Mouse (Mus musculus) bone marrow macrophage, adult 2 months (primary cell): ENCODE results near the gene Bst1. TPM values are rescaled to one million over a fixed set of nuclear protein-coding genes. Genes with fewer than 3 reads are reported as not detected.

Experiments used
- H3K27ac ChIP-seq: 2 replicates; pipeline ENCODE4 v1.5.1; 2012; ENCODE audit warnings: low read depth, low read length; ENCODE audit not compliant: insufficient read depth
- H3K4me1 ChIP-seq: 2 replicates; pipeline ENCODE4 v1.6.1; 2012; ENCODE audit warnings: low read length; ENCODE audit not compliant: control insufficient read depth, insufficient read depth
- H3K4me3 ChIP-seq: 2 replicates; pipeline ENCODE4 v1.5.1; 2012; ENCODE audit warnings: mild to moderate bottlenecking, low read length, moderate library complexity; ENCODE audit not compliant: insufficient read depth
- CTCF ChIP-seq: IDR thresholded peaks from 2 replicates; pipeline ENCODE4 v1.5.1; 2012; ENCODE audit warnings: low read depth, mild to moderate bottlenecking, low read length, moderate library complexity
- POLR2A ChIP-seq: IDR thresholded peaks from 2 replicates; pipeline ENCODE4 v1.6.1; 2012; ENCODE audit warnings: mild to moderate bottlenecking, low read depth, low read length, borderline replicate concordance
- polyA plus RNA-seq: library from polyadenylated mRNA; stranded (reverse); fragments of >200 nt; gene quantifications from 2 replicates; pipeline ENCODE4 v1.2.4, GENCODE M21; 2012; ENCODE audit not compliant: missing spikeins, insufficient read depth, insufficient read length

Gene Bst1
- polyA plus RNA-seq, 1 experiment, result 33.5 TPM

- no peak for TF ChIP-seq CTCF
- TF ChIP-seq POLR2A, result no peak
- Histone ChIP-seq H3K4me3 (no peak overlapping the region), H3K4me1 (no peaks in the 10 kb centered on the region), H3K27ac (no peak overlapping the region)
These were observed 8.7 kb downstream of the Bst1 start for GRCm38 (mm10) chr5:43827366-43827765.

- Histone ChIP-seq H3K27ac (no peak overlapping the region), H3K4me1 (peaks cover 2% of the 10 kb centered on the region), H3K4me3 (no peak overlapping the region)
- TF ChIP-seq CTCF (no peak), POLR2A (no peak)
These were observed 17.9 kb downstream of the Bst1 start for GRCm38 (mm10) chr5:43836590-43836989.

GRCm38 (mm10) chr5:43837372-43837771 is 18.7 kb downstream of the Bst1 start:
- Histone ChIP-seq H3K4me1 (peaks cover 7% of the 10 kb centered on the region), H3K27ac (no peak overlapping the region), H3K4me3 (no peak overlapping the region)
- TF ChIP-seq CTCF (peak; percentile 95), POLR2A (no peak)

- Histone ChIP-seq H3K4me1 (peaks cover 13% of the 10 kb centered on the region), H3K4me3 (peak overlapping the region; percentile 42), H3K27ac (peak overlapping the region; percentile 35)
- TF ChIP-seq CTCF (no peak), POLR2A (no peak)
These were observed 22.7 kb downstream of the Bst1 start for GRCm38 (mm10) chr5:43841144-43842010.

- peak overlapping the region; percentile 42 for H3K4me3 ChIP-seq
- H3K27ac ChIP-seq, result no peak overlapping the region
- no peak for TF ChIP-seq CTCF
- no peak for TF ChIP-seq POLR2A
- peaks cover 13% of the 10 kb centered on the region for H3K4me1 ChIP-seq
These were observed 23.3 kb downstream of the Bst1 start for GRCm38 (mm10) chr5:43842011-43842285.

- Histone ChIP-seq H3K4me3 (no peak overlapping the region), H3K4me1 (peaks cover 17% of the 10 kb centered on the region), H3K27ac (no peak overlapping the region; the same call in 1 of the 2 replicates)
- TF ChIP-seq POLR2A (no peak), CTCF (no peak)
These were observed 24.0 kb downstream of the Bst1 start for GRCm38 (mm10) chr5:43842576-43843155.

GRCm38 (mm10) chr5:43845083-43845482 is 26.4 kb downstream of the Bst1 start:
- H3K27ac ChIP-seq, result no peak overlapping the region
- TF ChIP-seq CTCF (no peak), POLR2A (no peak)
- H3K4me1 ChIP-seq, result peaks cover 31% of the 10 kb centered on the region
- H3K4me3 ChIP-seq, result no peak overlapping the region

- Histone ChIP-seq H3K27ac (no peak overlapping the region), H3K4me3 (no peak overlapping the region), H3K4me1 (peaks cover 31% of the 10 kb centered on the region)
- TF ChIP-seq POLR2A, result no peak
- no peak for TF ChIP-seq CTCF
These were observed 27.0 kb downstream of the Bst1 start for GRCm38 (mm10) chr5:43845646-43846045.

GRCm38 (mm10) chr5:43846227-43846626 is 27.5 kb downstream of the Bst1 start:
- Histone ChIP-seq H3K4me3 (no peak overlapping the region), H3K4me1 (peaks cover 31% of the 10 kb centered on the region), H3K27ac (no peak overlapping the region)
- TF ChIP-seq CTCF (no peak), POLR2A (no peak)

- H3K4me1 ChIP-seq, result peaks cover 23% of the 10 kb centered on the region
- no peak overlapping the region for H3K4me3 ChIP-seq
- 0 out of 2 replicates have a peak overlapping the region, but pooled peaks have one; percentile 27 for H3K27ac ChIP-seq
- TF ChIP-seq POLR2A (no peak), CTCF (no peak)
These were observed 28.9 kb downstream of the Bst1 start for GRCm38 (mm10) chr5:43847555-43847954.
